Mouse (Mus musculus) layer of hippocampus, postnatal 36 days (tissue): ENCODE measurements around the gene Gosr2. TPM values are rescaled to one million over a fixed set of nuclear protein-coding genes. Genes with fewer than 3 reads are reported as not detected.
A peak's percentile ranks its signal among the peaks of the same experiment; 100 is the strongest.
"Not testable (repeated sequence)": the region's sequence is repeated elsewhere in the genome, so short reads cannot be mapped to it uniquely, and the experiment has no call there.

Experiments used
- DNase-seq, 2 experiments: peaks; one replicate each; pipeline ENCODE4 v3.0.0; 2022
- total RNA-seq, 2 experiments: library from RNA; stranded (reverse); gene quantifications; 2 replicates each; pipeline ENCODE4 v1.2.3; 2021

Gene Gosr2
- total RNA-seq, 2 experiments from 2014 or later: 63.5 to 64.6 TPM

- DNase-seq: no peak
Measured at GRCm38 (mm10) chr11:103688980-103689378, 8.7 kb downstream of the Gosr2 start.

- DNase-seq: no peak
Measured at GRCm38 (mm10) chr11:103688271-103688979, 9.3 kb downstream of the Gosr2 start.

GRCm38 (mm10) chr11:103686706-103687105, 11.0 kb downstream of the Gosr2 start:
- DNase-seq: no peak

- peak; percentile 49 to 68 for DNase-seq
Measured at GRCm38 (mm10) chr11:103685261-103685736, 12.4 kb downstream of the Gosr2 start.

- no peak for DNase-seq
Measured at GRCm38 (mm10) chr11:103683667-103684334, 13.9 kb downstream of the Gosr2 start.

- DNase-seq: not testable (repeated sequence)
Measured at GRCm38 (mm10) chr11:103677042-103677441, 20.7 kb downstream of the Gosr2 start.

- DNase-seq: peak; percentile 56 to 65
Measured at GRCm38 (mm10) chr11:103675556-103675955, 22.1 kb downstream of the Gosr2 start.

GRCm38 (mm10) chr11:103666907-103667426, 30.7 kb downstream of the Gosr2 start:
- DNase-seq: no peak

- peak; percentile 69 to 71 for DNase-seq
Measured at GRCm38 (mm10) chr11:103666181-103666906, 31.4 kb downstream of the Gosr2 start.

GRCm38 (mm10) chr11:103665695-103666094, 32.0 kb downstream of the Gosr2 start:
- no peak for DNase-seq

GRCm38 (mm10) chr11:103663119-103663518, 34.6 kb downstream of the Gosr2 start:
- DNase-seq: no peak

GRCm38 (mm10) chr11:103662546-103662945, 35.2 kb downstream of the Gosr2 start:
- no peak for DNase-seq

GRCm38 (mm10) chr11:103661863-103662262, 35.8 kb downstream of the Gosr2 start:
- no peak for DNase-seq

- no peak for DNase-seq
Measured at GRCm38 (mm10) chr11:103658189-103658588, 39.5 kb downstream of the Gosr2 start.

- DNase-seq: no peak
Measured at GRCm38 (mm10) chr11:103656520-103656919, 41.2 kb downstream of the Gosr2 start.

GRCm38 (mm10) chr11:103653359-103653965, 44.2 kb downstream of the Gosr2 start:
- DNase-seq: no peak

- no peak for DNase-seq
Measured at GRCm38 (mm10) chr11:103651426-103651825, 46.3 kb downstream of the Gosr2 start.

- DNase-seq: no peak
Measured at GRCm38 (mm10) chr11:103649983-103650493, 47.7 kb downstream of the Gosr2 start.

- peak; percentile 84 for DNase-seq
Measured at GRCm38 (mm10) chr11:103649301-103649982, 48.3 kb downstream of the Gosr2 start, which contains the start of gene Rprml. Rprml (plus strand) TSS chr11:103649570.

GRCm38 (mm10) chr11:103648656-103649055, 49.0 kb downstream of the Gosr2 start:
- DNase-seq: no peak

GRCm38 (mm10) chr11:103647921-103648620, 49.6 kb downstream of the Gosr2 start:
- no peak for DNase-seq
